Mouse (Mus musculus): ENCODE data around the gene Wasf2. TPM values are rescaled to one million over a fixed set of nuclear protein-coding genes. Genes with fewer than 3 reads are reported as not detected.

Wasf2 gene
- polyA plus RNA-seq, 1 experiment from 2014 or later, result 132 TPM

- ATAC-seq (ENCODE audit: low FRiP score, low read depth), result no peak
- Histone ChIP-seq H3K36me3 (peaks cover 4% of the 10 kb centered on the region; the same call in 1 of the 2 replicates), H3K9me3 (no peaks in the 10 kb centered on the region), H3K27me3 (no peaks in the 10 kb centered on the region), H3K9ac (peak overlapping the region; percentile 91), H3K4me2 (replicated peaks) (peak overlapping the region; percentile 95), H3K4me3 (peak overlapping the region; percentile 95), H3K27ac (peak overlapping the region; percentile 78), H3K4me1 (peaks cover 28% of the 10 kb centered on the region)
- WGBS, result 2% methylated on average over 17 of the region's 17 CpGs
Measured at GRCm38 (mm10) chr4:133130890-133131741, 811 bp downstream of the Wasf2 start.

- H3K9ac ChIP-seq, result peak overlapping the region; percentile 91
- peak overlapping the region; percentile 95 for H3K4me2 ChIP-seq (replicated peaks)
- peak overlapping the region; percentile 78 for H3K27ac ChIP-seq
- WGBS, result 14% methylated on average over 6 of the region's 6 CpGs
- peak overlapping the region; percentile 95 for H3K4me3 ChIP-seq
- peaks cover 4% of the 10 kb centered on the region; the same call in 1 of the 2 replicates for H3K36me3 ChIP-seq
- ATAC-seq (ENCODE audit: low FRiP score, low read depth), result no peak
- H3K9me3 ChIP-seq, result no peaks in the 10 kb centered on the region
- peaks cover 28% of the 10 kb centered on the region for H3K4me1 ChIP-seq
- no peaks in the 10 kb centered on the region for H3K27me3 ChIP-seq
Measured at GRCm38 (mm10) chr4:133132027-133132426, 1.7 kb downstream of the Wasf2 start.

GRCm38 (mm10) chr4:133136946-133137345 lies 6.6 kb downstream of the Wasf2 start:
- no peaks in the 10 kb centered on the region for H3K27me3 ChIP-seq
- no peak for ATAC-seq (ENCODE audit: low FRiP score, low read depth)
- H3K9ac ChIP-seq, result no peak overlapping the region
- H3K36me3 ChIP-seq, result peaks cover 22% of the 10 kb centered on the region
- peaks cover 10% of the 10 kb centered on the region for H3K4me1 ChIP-seq
- H3K9me3 ChIP-seq, result 0 out of 2 replicates have a peak, but pooled peaks cover 4% of the 10 kb centered on the region
- 90% methylated on average over 1 of the region's 1 CpGs for WGBS
- H3K27ac ChIP-seq, result no peak overlapping the region
- no peak overlapping the region for H3K4me3 ChIP-seq
- H3K4me2 ChIP-seq (replicated peaks), result no peak overlapping the region

GRCm38 (mm10) chr4:133138971-133139370 lies 8.7 kb downstream of the Wasf2 start:
- Histone ChIP-seq H3K4me2 (replicated peaks) (no peak overlapping the region), H3K27ac (no peak overlapping the region), H3K9ac (no peak overlapping the region), H3K36me3 (peaks cover 22% of the 10 kb centered on the region), H3K4me1 (0 out of 2 replicates have a peak, but pooled peaks cover under 1% of the 10 kb centered on the region), H3K4me3 (no peak overlapping the region), H3K27me3 (no peaks in the 10 kb centered on the region), H3K9me3 (0 out of 2 replicates have a peak, but pooled peaks cover 4% of the 10 kb centered on the region)
- ATAC-seq (ENCODE audit: low FRiP score, low read depth), result no peak
- WGBS, result 87% methylated on average over 4 of the region's 4 CpGs

- no peak overlapping the region for H3K4me3 ChIP-seq
- H3K9me3 ChIP-seq, result no peaks in the 10 kb centered on the region
- H3K4me2 ChIP-seq (replicated peaks), result no peak overlapping the region
- peaks cover 9% of the 10 kb centered on the region for H3K36me3 ChIP-seq
- H3K9ac ChIP-seq, result no peak overlapping the region
- ATAC-seq (ENCODE audit: low FRiP score, low read depth), result no peak
- no peaks in the 10 kb centered on the region for H3K27me3 ChIP-seq
- H3K27ac ChIP-seq, result no peak overlapping the region
- 0 out of 2 replicates have a peak, but pooled peaks cover 8% of the 10 kb centered on the region for H3K4me1 ChIP-seq
- WGBS, result 92% methylated on average over 5 of the region's 5 CpGs
Measured at GRCm38 (mm10) chr4:133155006-133155405, 24.7 kb downstream of the Wasf2 start.

GRCm38 (mm10) chr4:133155726-133156125 lies 25.4 kb downstream of the Wasf2 start:
- Histone ChIP-seq H3K4me3 (no peak overlapping the region), H3K27ac (no peak overlapping the region), H3K4me2 (replicated peaks) (no peak overlapping the region), H3K9me3 (no peaks in the 10 kb centered on the region), H3K4me1 (0 out of 2 replicates have a peak, but pooled peaks cover 7% of the 10 kb centered on the region), H3K9ac (no peak overlapping the region), H3K27me3 (no peaks in the 10 kb centered on the region), H3K36me3 (peaks cover 15% of the 10 kb centered on the region)
- ATAC-seq (ENCODE audit: low FRiP score, low read depth), result no peak
- WGBS, result 82% methylated on average over 6 of the region's 6 CpGs

- ATAC-seq (ENCODE audit: low FRiP score, low read depth), result no peak
- no peak overlapping the region for H3K9ac ChIP-seq
- H3K27me3 ChIP-seq, result no peaks in the 10 kb centered on the region
- 0 out of 2 replicates have a peak, but pooled peaks cover 7% of the 10 kb centered on the region for H3K4me1 ChIP-seq
- H3K4me3 ChIP-seq, result no peak overlapping the region
- H3K9me3 ChIP-seq, result no peaks in the 10 kb centered on the region
- H3K36me3 ChIP-seq, result peaks cover 18% of the 10 kb centered on the region
- no peak overlapping the region for H3K4me2 ChIP-seq (replicated peaks)
- 75% methylated on average over 4 of the region's 4 CpGs for WGBS
- no peak overlapping the region for H3K27ac ChIP-seq
Measured at GRCm38 (mm10) chr4:133156422-133156821, 26.1 kb downstream of the Wasf2 start.

GRCm38 (mm10) chr4:133156831-133157230 lies 26.5 kb downstream of the Wasf2 start:
- H3K27ac ChIP-seq, result no peak overlapping the region
- H3K36me3 ChIP-seq, result peaks cover 18% of the 10 kb centered on the region
- no peak for ATAC-seq (ENCODE audit: low FRiP score, low read depth)
- H3K9ac ChIP-seq, result no peak overlapping the region
- no peaks in the 10 kb centered on the region for H3K27me3 ChIP-seq
- H3K4me1 ChIP-seq, result 0 out of 2 replicates have a peak, but pooled peaks cover 7% of the 10 kb centered on the region
- WGBS, result 78% methylated on average over 10 of the region's 10 CpGs
- H3K4me3 ChIP-seq, result no peak overlapping the region
- no peak overlapping the region for H3K4me2 ChIP-seq (replicated peaks)
- H3K9me3 ChIP-seq, result no peaks in the 10 kb centered on the region

GRCm38 (mm10) chr4:133159127-133159526 lies 28.8 kb downstream of the Wasf2 start:
- WGBS, result 77% methylated on average over 6 of the region's 6 CpGs
- no peaks in the 10 kb centered on the region for H3K9me3 ChIP-seq

GRCm38 (mm10) chr4:133159646-133160045 lies 29.3 kb downstream of the Wasf2 start:
- ATAC-seq (ENCODE audit: low FRiP score, low read depth), result no peak

More at GRCm38 (mm10) chr4:133159127-133159526, 28.8 kb downstream of the Wasf2 start:
- Histone ChIP-seq H3K4me3 (no peak overlapping the region), H3K4me2 (replicated peaks) (no peak overlapping the region), H3K4me1 (0 out of 2 replicates have a peak, but pooled peaks cover 7% of the 10 kb centered on the region), H3K9ac (no peak overlapping the region), H3K27me3 (no peaks in the 10 kb centered on the region), H3K36me3 (peaks cover 18% of the 10 kb centered on the region), H3K27ac (no peak overlapping the region)
- ATAC-seq (ENCODE audit: low FRiP score, low read depth), result no peak

GRCm38 (mm10) chr4:133160211-133160610 lies 29.9 kb downstream of the Wasf2 start:
- H3K27me3 ChIP-seq, result no peaks in the 10 kb centered on the region
- H3K4me1 ChIP-seq, result 0 out of 2 replicates have a peak, but pooled peaks cover 7% of the 10 kb centered on the region
- peaks cover 26% of the 10 kb centered on the region for H3K36me3 ChIP-seq
- no peak for ATAC-seq (ENCODE audit: low FRiP score, low read depth)
- 84% methylated on average over 8 of the region's 8 CpGs for WGBS
- no peak overlapping the region for H3K4me3 ChIP-seq
- H3K9me3 ChIP-seq, result no peaks in the 10 kb centered on the region
- H3K9ac ChIP-seq, result no peak overlapping the region
- no peak overlapping the region for H3K27ac ChIP-seq
- H3K4me2 ChIP-seq (replicated peaks), result no peak overlapping the region

More at GRCm38 (mm10) chr4:133159646-133160045, 29.3 kb downstream of the Wasf2 start:
- H3K9ac ChIP-seq, result no peak overlapping the region
- H3K4me3 ChIP-seq, result no peak overlapping the region
- no peak overlapping the region for H3K4me2 ChIP-seq (replicated peaks)
- no peak overlapping the region for H3K27ac ChIP-seq
- 0 out of 2 replicates have a peak, but pooled peaks cover 7% of the 10 kb centered on the region for H3K4me1 ChIP-seq
- no peaks in the 10 kb centered on the region for H3K9me3 ChIP-seq
- WGBS, result 79% methylated on average over 4 of the region's 4 CpGs
- peaks cover 23% of the 10 kb centered on the region for H3K36me3 ChIP-seq
- H3K27me3 ChIP-seq, result no peaks in the 10 kb centered on the region

GRCm38 (mm10) chr4:133160821-133161220 lies 30.5 kb downstream of the Wasf2 start:
- no peak for ATAC-seq (ENCODE audit: low FRiP score, low read depth)
- 70% methylated on average over 4 of the region's 4 CpGs for WGBS

More at GRCm38 (mm10) chr4:133160821-133161220, 30.5 kb downstream of the Wasf2 start:
- no peak overlapping the region for H3K4me2 ChIP-seq (replicated peaks)
- H3K27ac ChIP-seq, result no peak overlapping the region
- no peak overlapping the region for H3K4me3 ChIP-seq
- 0 out of 2 replicates have a peak, but pooled peaks cover 7% of the 10 kb centered on the region for H3K4me1 ChIP-seq
- H3K9me3 ChIP-seq, result no peaks in the 10 kb centered on the region
- peaks cover 25% of the 10 kb centered on the region for H3K36me3 ChIP-seq
- H3K27me3 ChIP-seq, result no peaks in the 10 kb centered on the region
- H3K9ac ChIP-seq, result no peak overlapping the region

Data from limb, embryonic 13.5 days (tissue).